Mouse (Mus musculus) liver, adult 2 months (tissue): ENCODE measurements around the gene Prss41. TPM values are rescaled to one million over a fixed set of nuclear protein-coding genes. Genes with fewer than 3 reads are reported as not detected.

ENCODE experiments used
- DNase-seq: peaks from one replicate; pipeline ENCODE4 v3.0.0-alpha.2; 2011; ENCODE audit warnings: low read depth, low spot score; ENCODE audit errors: extremely low read depth
- H3K27ac ChIP-seq: fragments of 200-500 bp; replicated peaks from 2 replicates; pipeline ENCODE4 v1.5.1; 2012; ENCODE audit warnings: low read depth, mild to moderate bottlenecking, control low read depth, inconsistent platforms, low read length; ENCODE audit not compliant: insufficient read depth
- H3K27me3 ChIP-seq: fragments of 200-500 bp; 2 replicates; pipeline ENCODE4 v1.6.1; 2012; ENCODE audit warnings: mild to moderate bottlenecking, moderate library complexity, low read length, inconsistent platforms; ENCODE audit not compliant: control insufficient read depth, insufficient read depth
- H3K36me3 ChIP-seq: fragments of 200-500 bp; 2 replicates; pipeline ENCODE4 v1.6.1; 2012; ENCODE audit warnings: low read length, inconsistent platforms; ENCODE audit not compliant: control insufficient read depth, insufficient read depth
- H3K4me1 ChIP-seq: fragments of 200-500 bp; 2 replicates; pipeline ENCODE4 v1.6.1; 2011; ENCODE audit warnings: low read length; ENCODE audit not compliant: control insufficient read depth, insufficient read depth
- H3K4me3 ChIP-seq: fragments of 200-500 bp; 2 replicates; pipeline ENCODE4 v1.5.1; 2011; ENCODE audit warnings: low read depth, mild to moderate bottlenecking, control low read depth, low read length, moderate library complexity; ENCODE audit not compliant: insufficient read depth
- H3K79me2 ChIP-seq: fragments of 200-500 bp; 2 replicates; pipeline ENCODE4 v1.6.1; 2012; ENCODE audit warnings: inconsistent platforms, mild to moderate bottlenecking, low read length, moderate library complexity; ENCODE audit not compliant: control insufficient read depth, insufficient read depth
- H3K9ac ChIP-seq: fragments of 200-500 bp; 2 replicates; pipeline ENCODE4 v1.6.1; 2012; ENCODE audit warnings: low read depth, mild to moderate bottlenecking, control low read depth, inconsistent platforms, low read length
- CTCF ChIP-seq: fragments of 200-500 bp; IDR thresholded peaks from 2 replicates; pipeline ENCODE4 v1.5.1; 2011; ENCODE audit warnings: low read depth, low read length, control low read depth
- POLR2A ChIP-seq: fragments of 200-500 bp; IDR thresholded peaks from 2 replicates; pipeline ENCODE4 v1.6.1; 2011; ENCODE audit warnings: low read length, control low read depth; ENCODE audit not compliant: insufficient read depth; ENCODE audit errors: extremely low read depth
- WGBS: fragments of 180-500 bp; shearing (Covaris S2); methylation state at CpG from one replicate; pipeline ENCODE4 v1.1.7; 2018; 5-methylcytosine and 5-hydroxymethylcytosine counted together
- polyA plus RNA-seq: library from polyadenylated mRNA; depleted of rRNA; stranded (reverse); fragments of >200 nt; gene quantifications from 2 replicates; pipeline ENCODE4 v1.2.3, GENCODE M21; 2012
- total RNA-seq: library from RNA; depleted of rRNA; stranded (reverse); fragments of >200 nt; gene quantifications from 2 replicates; pipeline ENCODE4 v1.2.3, GENCODE M21; 2014

The Prss41 gene
- total and polyA plus RNA-seq, 2 experiments, result 0.05 TPM; not detected in 1

GRCm38 (mm10) chr17:23823614-23824013 lies 20.4 kb downstream of the Prss41 start:
- Histone ChIP-seq H3K4me1 (peaks cover 2% of the 10 kb centered on the region; the same call in 1 of the 2 replicates), H3K4me3 (no peak overlapping the region), H3K79me2 (peaks cover 2% of the 10 kb centered on the region; the same call in 1 of the 2 replicates), H3K36me3 (peaks cover 56% of the 10 kb centered on the region), H3K27ac (no peak overlapping the region), H3K9ac (no peak overlapping the region), H3K27me3 (no peaks in the 10 kb centered on the region)
- WGBS, result 89% methylated on average over 12 of the region's 12 CpGs
- no peak for DNase-seq
- TF ChIP-seq POLR2A (no peak), CTCF (no peak)

DNA sequence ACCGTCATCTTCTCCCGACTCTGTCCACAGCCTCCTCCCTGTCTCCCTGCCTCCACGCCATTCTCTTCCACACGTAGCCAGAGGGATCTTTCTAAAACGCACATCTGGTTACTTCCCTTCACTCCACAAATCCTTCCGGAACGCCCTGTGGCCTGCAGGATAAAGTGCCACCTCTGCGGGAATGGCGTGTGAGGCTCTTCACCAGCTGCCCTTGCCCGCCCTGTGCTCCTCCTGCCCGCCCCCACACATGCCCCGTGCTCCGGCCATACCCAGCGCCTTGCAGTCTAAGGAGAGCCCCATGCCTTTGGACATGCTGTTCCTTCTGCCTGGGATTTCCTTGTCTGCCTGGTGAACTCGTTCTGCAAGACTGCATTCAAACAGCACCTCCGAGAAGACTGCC lies 21.0 kb downstream of the Prss41 start:
- peaks cover 62% of the 10 kb centered on the region for H3K36me3 ChIP-seq
- DNase-seq, result no peak
- H3K4me1 ChIP-seq, result peaks cover 2% of the 10 kb centered on the region; the same call in 1 of the 2 replicates
- WGBS, result 87% methylated on average over 16 of the region's 16 CpGs
- H3K9ac ChIP-seq, result no peak overlapping the region
- no peak overlapping the region for H3K4me3 ChIP-seq
- no peaks in the 10 kb centered on the region for H3K27me3 ChIP-seq
- TF ChIP-seq POLR2A (no peak), CTCF (no peak)
- no peaks in the 10 kb centered on the region for H3K79me2 ChIP-seq
- H3K27ac ChIP-seq, result no peak overlapping the region

DNA sequence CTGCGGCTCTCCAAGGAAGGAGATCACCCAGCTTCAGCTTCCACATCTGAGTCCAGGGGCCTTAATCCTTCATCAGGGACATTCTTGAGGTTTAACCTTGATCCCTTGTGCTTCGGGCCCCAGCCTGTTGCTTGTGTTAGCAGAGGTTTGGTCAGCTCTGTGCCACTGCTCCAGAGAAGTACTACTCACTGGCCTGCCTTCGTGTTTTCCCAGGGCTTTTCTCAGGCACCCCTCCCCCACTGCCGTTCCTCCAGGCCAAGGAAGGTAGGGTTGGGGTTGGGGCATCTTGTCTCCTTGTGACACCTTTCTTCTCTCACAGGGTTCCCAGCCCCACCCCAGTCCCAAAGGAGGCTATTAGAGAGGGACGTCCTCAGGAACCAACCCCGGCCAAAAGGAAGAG lies 21.9 kb downstream of the Prss41 start:
- DNase-seq, result no peak
- Histone ChIP-seq H3K9ac (no peak overlapping the region), H3K4me1 (no peaks in the 10 kb centered on the region), H3K27me3 (no peaks in the 10 kb centered on the region), H3K36me3 (peaks cover 71% of the 10 kb centered on the region), H3K27ac (no peak overlapping the region), H3K79me2 (no peaks in the 10 kb centered on the region), H3K4me3 (no peak overlapping the region)
- TF ChIP-seq POLR2A, result no peak
- TF ChIP-seq CTCF, result no peak
- 73% methylated on average over 6 of the region's 6 CpGs for WGBS

- H3K4me3 ChIP-seq, result no peak overlapping the region
- H3K4me1 ChIP-seq, result no peaks in the 10 kb centered on the region
- no peaks in the 10 kb centered on the region for H3K27me3 ChIP-seq
- DNase-seq, result no peak
- H3K9ac ChIP-seq, result no peak overlapping the region
- no peak overlapping the region for H3K27ac ChIP-seq
- WGBS, result 92% methylated on average over 5 of the region's 5 CpGs
- TF ChIP-seq POLR2A (no peak), CTCF (no peak)
- peaks cover 77% of the 10 kb centered on the region for H3K36me3 ChIP-seq
- H3K79me2 ChIP-seq, result no peaks in the 10 kb centered on the region; the same call in 1 of the 2 replicates
Measured at GRCm38 (mm10) chr17:23820731-23821130, 23.2 kb downstream of the Prss41 start.

DNA sequence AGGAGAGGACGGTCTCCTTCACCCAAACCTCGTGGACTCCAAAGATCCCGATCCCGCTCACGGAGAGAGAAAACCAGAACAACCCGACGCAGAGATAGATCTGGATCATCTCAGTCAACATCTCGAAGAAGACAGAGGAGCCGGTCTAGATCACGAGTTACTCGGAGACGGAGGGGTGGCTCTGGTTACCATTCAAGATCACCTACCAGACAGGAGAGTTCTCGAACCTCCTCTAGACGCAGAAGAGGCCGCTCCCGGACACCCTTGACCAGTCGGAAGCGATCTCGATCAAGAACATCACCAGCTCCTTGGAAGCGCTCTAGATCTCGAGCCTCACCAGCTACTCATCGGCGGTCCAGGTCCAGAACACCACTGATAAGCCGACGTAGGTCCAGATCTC lies 24.7 kb downstream of the Prss41 start:
- no peak for TF ChIP-seq POLR2A
- TF ChIP-seq CTCF, result no peak

DNA sequence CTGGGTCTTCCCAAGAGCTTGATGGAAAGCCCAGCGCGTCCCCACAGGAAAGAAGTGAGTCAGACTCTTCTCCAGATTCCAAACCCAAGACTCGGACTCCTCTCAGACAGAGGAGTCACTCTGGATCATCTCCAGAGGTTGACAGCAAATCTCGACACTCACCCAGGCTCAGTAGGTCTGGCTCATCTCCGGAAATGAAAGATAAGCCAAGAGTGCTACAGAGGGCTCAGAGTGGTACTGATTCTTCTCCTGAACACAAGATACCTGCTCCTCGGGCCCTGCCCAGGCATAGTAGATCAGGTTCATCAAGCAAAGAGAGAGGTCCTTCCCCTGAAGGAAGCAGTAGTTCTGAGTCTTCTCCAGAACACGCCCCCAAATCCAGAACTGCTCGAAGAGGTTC lies 25.4 kb downstream of the Prss41 start:
- Histone ChIP-seq H3K4me3 (no peak overlapping the region), H3K4me1 (no peaks in the 10 kb centered on the region), H3K27ac (no peak overlapping the region), H3K27me3 (no peaks in the 10 kb centered on the region), H3K36me3 (peaks cover 75% of the 10 kb centered on the region), H3K9ac (no peak overlapping the region), H3K79me2 (no peaks in the 10 kb centered on the region; the same call in 1 of the 2 replicates)
- DNase-seq, result no peak
- no peak for TF ChIP-seq CTCF
- TF ChIP-seq POLR2A, result no peak
- WGBS, result 98% methylated on average over 8 of the region's 8 CpGs

More for the DNA sequence above, 24.7 kb downstream of the Prss41 start:
- 98% methylated on average over 25 of the region's 25 CpGs for WGBS
- Histone ChIP-seq H3K36me3 (peaks cover 76% of the 10 kb centered on the region), H3K4me3 (no peak overlapping the region), H3K27ac (no peak overlapping the region), H3K27me3 (no peaks in the 10 kb centered on the region), H3K79me2 (no peaks in the 10 kb centered on the region; the same call in 1 of the 2 replicates), H3K4me1 (no peaks in the 10 kb centered on the region), H3K9ac (no peak overlapping the region)
- no peak for DNase-seq
